Mouse (Mus musculus) MEL (cell line): ENCODE measurements at regions not wholly inside any gene's neighbourhood (a gene's known extent, or its start where the extent isn't known, plus 50 kb on each side); places are given as distances from the start of the nearest gene placed in this dataset.

Source experiments
- CTCF ChIP-seq, 3 experiments: IDR thresholded peaks in 2 of 3; conservative IDR thresholded peaks in 1 of 3; 2 replicates each; pipeline ENCODE4 v1.5.1; 2011 to 2012; ENCODE audit warnings: low read length in 3 of 3, low read depth in 2 of 3, mild to moderate bottlenecking in 2 of 3, improper control_type of control experiment in 1 of 3, inconsistent platforms in 1 of 3, mixed read lengths in 1 of 3, moderate library complexity in 1 of 3; ENCODE audit not compliant: control insufficient read depth in 1 of 3, insufficient read depth in 1 of 3, poor library complexity in 1 of 3, severe bottlenecking in 1 of 3
- EP300 ChIP-seq, 2 experiments: IDR thresholded peaks; 2 replicates each; pipeline ENCODE4 v1.6.1; 2011; ENCODE audit warnings: improper control_type of control experiment in 2 of 2, low read length in 2 of 2, low read depth in 1 of 2, mild to moderate bottlenecking in 1 of 2
- POLR2A ChIP-seq, 2 experiments: IDR thresholded peaks; 2 replicates each; pipeline ENCODE4 v1.6.1; 2011 to 2012; ENCODE audit warnings: low read length in 2 of 2, mild to moderate bottlenecking in 2 of 2, control low read depth in 1 of 2, improper control_type of control experiment in 1 of 2, low read depth in 1 of 2, moderate library complexity in 1 of 2; ENCODE audit not compliant: control insufficient read depth in 1 of 2, insufficient read depth in 1 of 2, poor library complexity in 1 of 2
- USF1 ChIP-seq: IDR thresholded peaks from 2 replicates; pipeline ENCODE4 v1.6.1; 2014; ENCODE audit warnings: low read depth, mild to moderate bottlenecking, inconsistent platforms, low read length, improper control_type of control experiment, moderate library complexity

- TF ChIP-seq POLR2A (IDR thresholded peaks at IDR 0.05; ENCODE audit: control insufficient read depth in 1 of 2, insufficient read depth in 1 of 2, low read depth in 1 of 2, low read length in 2 of 2, poor library complexity in 1 of 2) (no peak), CTCF (IDR thresholded peaks at IDR 0.05 in 2 of 3, conservative IDR thresholded peaks at IDR 0.05 in 1 of 3; ENCODE audit: control insufficient read depth in 1 of 3, insufficient read depth in 1 of 3, low read depth in 2 of 3, low read length in 3 of 3, poor library complexity in 1 of 3, severe bottlenecking in 1 of 3) (no peak), EP300 (IDR thresholded peaks at IDR 0.05; ENCODE audit: low read depth in 1 of 2, low read length in 2 of 2) (no peak), USF1 (no peak)
Observed at GRCm38 (mm10) chr10:102618711-102619110, 106.7 kb downstream of the Rassf9 start.
